Mouse (Mus musculus) liver, postnatal 0 days (tissue): ENCODE data around the gene Gm49336. TPM values are rescaled to one million over a fixed set of nuclear protein-coding genes. Genes with fewer than 3 reads are reported as not detected.
A peak's percentile ranks its signal among the peaks of the same experiment; 100 is the strongest.

Source experiments
- ATAC-seq: fragments of 200-750 bp; cut with Nextera tagmentation; 2 replicates; pipeline ENCODE4 v1.8.0; 2017; ENCODE audit warnings: mild to moderate bottlenecking, moderate library complexity
- DNase-seq: peaks from one replicate; pipeline ENCODE4 v3.0.0-alpha.2; 2016
- H3K27ac ChIP-seq: fragments of 300-500 bp; sonication (generic); 2 replicates; pipeline ENCODE4 v1.5.1; 2014; ENCODE audit warnings: antibody characterized with exemption, moderate library complexity, mild to moderate bottlenecking, low read depth
- H3K27me3 ChIP-seq: fragments of 300-500 bp; sonication (generic); 2 replicates; pipeline ENCODE4 v1.6.1; 2014; ENCODE audit warnings: low read length, control low read depth, mixed read lengths; ENCODE audit not compliant: insufficient read depth
- H3K36me3 ChIP-seq: fragments of 300-500 bp; sonication (generic); replicated peaks from 2 replicates; pipeline ENCODE4 v1.6.1; 2014; ENCODE audit warnings: mild to moderate bottlenecking, control low read depth, low read length, moderate library complexity, mixed read lengths; ENCODE audit not compliant: insufficient read depth
- H3K4me1 ChIP-seq: fragments of 300-500 bp; sonication (generic); 2 replicates; pipeline ENCODE4 v1.6.1; 2014; ENCODE audit warnings: antibody characterized with exemption, mild to moderate bottlenecking, control low read depth; ENCODE audit not compliant: insufficient read depth
- H3K4me2 ChIP-seq: fragments of 300-500 bp; sonication (generic); 2 replicates; pipeline ENCODE4 v1.6.1; 2014; ENCODE audit warnings: low read depth, mild to moderate bottlenecking, low read length, moderate library complexity, mixed read lengths
- H3K4me3 ChIP-seq: fragments of 300-500 bp; sonication (generic); 2 replicates; pipeline ENCODE4 v1.5.1; 2014; ENCODE audit warnings: low read depth, low read length
- H3K9ac ChIP-seq: fragments of 300-500 bp; sonication (generic); replicated peaks from 2 replicates; pipeline ENCODE4 v1.6.1; 2014; ENCODE audit warnings: mild to moderate bottlenecking, moderate library complexity
- H3K9me3 ChIP-seq: fragments of 300-500 bp; sonication (generic); 2 replicates; pipeline ENCODE4 v1.6.1; 2016; ENCODE audit warnings: mild to moderate bottlenecking, control low read depth, low read length, mixed read lengths
- CTCF ChIP-seq: sonication (generic); IDR thresholded peaks from 2 replicates; pipeline ENCODE4 v1.5.1; 2016; ENCODE audit warnings: antibody characterized with exemption, low read depth
- EP300 ChIP-seq: IDR thresholded peaks from 2 replicates; pipeline ENCODE4 v1.6.1; 2016; ENCODE audit warnings: antibody characterized with exemption, low read depth, mild to moderate bottlenecking
- WGBS: fragments of 180-500 bp; shearing (Covaris S2); extraction: QIAGEN DNeasy Blood & Tissue Kit; methylation state at CpG from one replicate; pipeline ENCODE4 v1.1.7; 2014; ENCODE audit not compliant: insufficient replicate concordance; 5-methylcytosine and 5-hydroxymethylcytosine counted together
- polyA plus RNA-seq: library from polyadenylated mRNA; unstranded; fragments of >200 nt; fragmentation: Nextera tagmentation; extraction: Ambion mirVana; gene quantifications from 2 replicates; pipeline ENCODE4 v1.2.1, GENCODE M21; 2015

Gene Gm49336
- polyA plus RNA-seq, 1 experiment from 2014 or later, result 13.2 TPM

DNA sequence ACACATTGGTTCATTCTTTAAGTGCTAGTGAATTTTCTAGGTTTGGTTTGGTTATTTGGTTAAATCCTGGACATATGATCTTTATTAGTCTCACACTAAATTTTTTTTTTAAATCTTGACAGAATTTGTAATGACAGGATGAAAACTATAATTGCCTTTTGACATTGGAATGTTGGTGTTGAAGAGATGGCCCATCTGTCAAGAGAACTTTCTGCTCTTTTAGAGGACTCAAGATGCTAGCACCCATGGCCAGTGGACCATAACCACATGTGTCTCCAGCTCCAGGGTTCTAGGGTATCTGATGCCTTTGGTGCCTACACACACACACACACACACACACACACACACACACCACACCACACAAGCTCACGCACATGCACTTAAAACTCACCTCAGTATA lies 6.5 kb upstream of the Gm49336 start:
- H3K27me3 ChIP-seq, result no peaks in the 10 kb centered on the region
- no peak overlapping the region for H3K4me2 ChIP-seq
- no peak overlapping the region for H3K9ac ChIP-seq
- H3K9me3 ChIP-seq, result no peaks in the 10 kb centered on the region
- ATAC-seq (no peak), DNase-seq (no peak)
- H3K36me3 ChIP-seq, result no peaks in the 10 kb centered on the region
- TF ChIP-seq EP300 (no peak), CTCF (no peak)
- no peak overlapping the region for H3K27ac ChIP-seq
- peaks cover 4% of the 10 kb centered on the region; the same call in 1 of the 2 replicates for H3K4me1 ChIP-seq
- H3K4me3 ChIP-seq, result no peak overlapping the region
- WGBS, result 85% methylated on average over 1 of the region's 1 CpGs

- no peak overlapping the region for H3K4me3 ChIP-seq
- peak; percentile 89 for ATAC-seq
- H3K9ac ChIP-seq, result no peak overlapping the region
- no peaks in the 10 kb centered on the region for H3K27me3 ChIP-seq
- peaks cover 11% of the 10 kb centered on the region; the same call in 1 of the 2 replicates for H3K4me1 ChIP-seq
- TF ChIP-seq EP300, result no peak
- TF ChIP-seq CTCF, result no peak
- no peaks in the 10 kb centered on the region for H3K36me3 ChIP-seq
- no peak overlapping the region for H3K4me2 ChIP-seq
- no peak overlapping the region for H3K27ac ChIP-seq
- H3K9me3 ChIP-seq, result no peaks in the 10 kb centered on the region
- 47% methylated on average over 4 of the region's 4 CpGs for WGBS
- peak; percentile 22 for DNase-seq
These were observed 5.8 kb upstream of the Gm49336 start for GRCm38 (mm10) chr14:60257101-60257500.

DNA sequence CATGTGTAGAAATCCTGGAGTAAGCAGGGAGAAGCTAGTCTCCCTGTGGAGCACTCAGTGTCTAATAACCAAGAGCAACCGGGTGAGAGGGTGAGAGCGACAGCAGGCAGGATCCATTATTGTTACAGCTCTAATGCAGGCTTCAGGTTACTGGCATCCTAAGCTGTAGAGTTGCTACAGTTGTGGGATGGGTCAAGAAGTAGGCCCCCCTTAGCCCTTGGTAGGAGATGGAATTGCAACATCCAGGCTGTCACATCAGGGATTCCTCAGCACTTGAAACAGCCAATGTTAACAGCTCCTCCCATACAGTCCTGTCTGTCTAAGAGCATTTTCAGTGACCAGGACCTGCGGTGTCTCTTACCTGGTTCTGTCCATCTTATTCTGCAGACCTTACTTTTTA lies 5.0 kb upstream of the Gm49336 start:
- Histone ChIP-seq H3K27ac (no peak overlapping the region), H3K36me3 (no peaks in the 10 kb centered on the region), H3K4me3 (no peak overlapping the region), H3K27me3 (no peaks in the 10 kb centered on the region), H3K9ac (no peak overlapping the region), H3K9me3 (no peaks in the 10 kb centered on the region), H3K4me1 (peaks cover 11% of the 10 kb centered on the region; the same call in 1 of the 2 replicates), H3K4me2 (no peak overlapping the region)
- TF ChIP-seq EP300 (no peak), CTCF (no peak)
- 53% methylated on average over 3 of the region's 3 CpGs for WGBS
- ATAC-seq, result no peak
- no peak for DNase-seq

- Histone ChIP-seq H3K36me3 (no peaks in the 10 kb centered on the region), H3K4me3 (no peak overlapping the region), H3K9me3 (no peaks in the 10 kb centered on the region), H3K9ac (no peak overlapping the region), H3K4me1 (peaks cover 11% of the 10 kb centered on the region), H3K27ac (no peak overlapping the region), H3K4me2 (no peak overlapping the region), H3K27me3 (no peaks in the 10 kb centered on the region)
- TF ChIP-seq EP300 (no peak), CTCF (no peak)
- DNase-seq, result no peak
- ATAC-seq, result no peak
These were observed 3.5 kb upstream of the Gm49336 start for GRCm38 (mm10) chr14:60254774-60255173.

DNA sequence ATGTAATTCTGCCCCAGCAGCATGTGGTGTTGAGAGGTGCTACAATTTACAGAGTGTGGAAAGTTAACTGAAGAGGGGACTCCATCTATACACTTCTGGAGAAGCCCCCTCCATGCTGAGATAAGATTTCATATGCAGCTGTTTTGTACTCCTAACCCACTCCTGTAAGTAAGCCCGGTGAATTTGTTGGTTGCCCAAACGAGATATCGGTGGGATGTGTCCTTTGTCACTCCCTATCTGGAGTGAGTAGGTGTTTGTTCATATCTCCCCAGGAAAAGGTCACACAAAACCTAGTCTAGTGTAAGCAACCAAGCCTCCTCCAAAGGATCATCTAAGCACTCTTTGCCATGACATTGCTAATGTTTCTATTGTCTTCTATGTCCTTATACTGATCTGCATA lies 2.2 kb upstream of the Gm49336 start:
- H3K36me3 ChIP-seq, result no peaks in the 10 kb centered on the region
- 56% methylated on average over 3 of the region's 3 CpGs for WGBS
- H3K27ac ChIP-seq, result no peak overlapping the region
- no peak overlapping the region for H3K9ac ChIP-seq
- ATAC-seq, result no peak
- H3K27me3 ChIP-seq, result no peaks in the 10 kb centered on the region
- no peak for DNase-seq
- no peaks in the 10 kb centered on the region for H3K9me3 ChIP-seq
- H3K4me2 ChIP-seq, result no peak overlapping the region
- H3K4me3 ChIP-seq, result no peak overlapping the region
- TF ChIP-seq CTCF (no peak), EP300 (no peak)
- H3K4me1 ChIP-seq, result peaks cover 17% of the 10 kb centered on the region

DNA sequence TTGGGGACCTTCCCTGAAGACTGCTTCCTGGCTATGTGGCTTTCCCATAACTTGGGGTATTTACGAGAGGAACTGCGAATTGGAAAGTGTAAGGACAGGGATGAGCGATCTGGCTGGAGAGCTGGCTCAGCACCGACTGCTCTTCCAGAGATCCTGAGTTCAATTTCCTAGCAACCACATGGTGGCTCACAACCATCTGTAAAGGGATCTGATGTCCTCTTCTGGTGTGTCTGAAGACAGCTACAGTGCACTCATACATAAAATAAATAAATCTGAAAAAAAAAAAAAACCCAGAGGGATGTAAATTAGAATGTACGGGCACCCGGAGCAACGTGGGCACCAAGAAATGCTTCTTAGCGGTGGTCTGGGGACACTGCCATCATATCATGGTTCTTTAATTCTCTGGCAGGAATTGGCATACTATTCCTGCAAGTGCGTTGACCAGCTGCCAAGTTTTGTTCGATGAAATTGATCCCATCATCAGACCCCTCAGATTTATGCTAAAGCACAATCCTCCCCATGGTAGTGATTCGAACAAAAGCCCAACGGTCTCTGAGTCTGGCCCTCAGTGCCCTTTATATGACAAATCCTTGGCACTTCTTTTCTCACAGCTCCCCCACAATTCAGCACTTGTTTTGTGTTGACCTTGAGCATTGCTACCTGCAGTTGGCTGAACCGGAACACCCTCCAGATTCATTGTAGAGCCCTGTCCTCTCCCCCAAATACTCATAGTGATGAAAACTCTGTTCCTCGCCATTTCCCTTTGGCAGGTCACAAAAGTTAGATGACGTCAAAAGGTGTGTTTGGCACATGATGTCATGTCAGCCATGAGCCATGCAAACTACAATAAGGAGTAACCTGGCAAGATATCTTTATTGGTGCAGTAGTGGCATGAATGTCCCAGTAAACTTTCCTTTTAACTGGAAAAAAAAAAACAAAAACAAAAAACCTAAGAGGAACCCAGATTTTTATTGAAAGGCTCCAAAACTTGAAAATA lies 995 bp upstream of the Gm49336 start:
- H3K27me3 ChIP-seq, result no peaks in the 10 kb centered on the region
- DNase-seq (peak; percentile 27), ATAC-seq (peak; percentile 2; the same call in 1 of the 2 replicates)
- H3K27ac ChIP-seq, result peak overlapping the region; percentile 91
- H3K9ac ChIP-seq, result peak overlapping the region; percentile 76
- WGBS, result 18% methylated on average over 15 of the region's 15 CpGs
- peaks cover 15% of the 10 kb centered on the region for H3K4me1 ChIP-seq
- TF ChIP-seq CTCF (peak; percentile 14; the same call in 1 of the 2 replicates), EP300 (no peak)
- no peaks in the 10 kb centered on the region for H3K9me3 ChIP-seq
- H3K36me3 ChIP-seq, result no peaks in the 10 kb centered on the region
- peak overlapping the region; percentile 90 for H3K4me3 ChIP-seq
- H3K4me2 ChIP-seq, result peak overlapping the region; percentile 86
